Mouse (Mus musculus): ENCODE measurements around the gene Taldo1. TPM values are rescaled to one million over a fixed set of nuclear protein-coding genes. Genes with fewer than 3 reads are reported as not detected.
"Not testable (repeated sequence)": the region's sequence is repeated elsewhere in the genome, so short reads cannot be mapped to it uniquely, and the experiment has no call there.

Gene Taldo1
- total RNA-seq, 2 experiments from 2014 or later, result 119 to 121 TPM

DNA sequence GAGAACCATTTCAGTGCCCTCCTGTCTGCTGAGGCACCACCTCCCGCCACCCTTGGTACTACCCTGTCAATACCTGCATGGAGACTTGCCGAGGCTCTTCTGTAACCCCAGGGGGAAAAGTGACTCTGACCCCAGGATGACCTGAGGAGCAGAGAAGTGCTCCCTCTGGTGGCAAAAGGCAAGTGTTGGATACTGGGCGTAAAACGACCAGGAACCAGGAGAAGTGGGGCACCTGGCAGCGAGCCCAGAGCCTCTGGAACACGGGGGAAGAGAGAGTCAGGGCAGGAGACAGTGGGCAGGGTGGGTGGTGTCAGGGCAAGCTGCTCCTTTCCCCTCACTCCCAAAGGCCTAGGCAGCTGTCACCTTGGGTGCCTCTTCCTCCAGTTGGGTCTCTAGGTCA lies 48.6 kb downstream of the Taldo1 start:
- peak in 1 of 2 experiments; percentile 42 for DNase-seq

DNA sequence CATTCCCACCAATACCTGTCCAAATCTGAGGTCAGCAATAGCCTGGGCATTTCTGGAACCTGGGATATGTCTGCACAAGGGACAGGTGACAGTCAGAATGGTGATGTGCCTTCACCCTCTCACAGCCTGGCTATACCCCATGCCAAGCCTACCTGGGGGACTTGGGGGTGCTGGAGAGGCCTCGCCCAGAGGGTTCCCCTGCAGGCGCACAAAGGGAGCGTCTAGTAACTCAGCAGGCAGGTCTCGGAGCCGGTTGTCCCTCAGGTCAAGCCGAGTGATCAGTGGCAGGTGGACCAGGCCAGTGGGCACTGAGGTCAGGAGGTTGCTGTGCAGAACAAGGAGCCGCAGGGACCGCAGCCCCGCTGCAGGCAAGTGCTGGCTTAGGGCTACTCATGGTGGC lies 49.5 kb downstream of the Taldo1 start:
- no peak for DNase-seq

DNA sequence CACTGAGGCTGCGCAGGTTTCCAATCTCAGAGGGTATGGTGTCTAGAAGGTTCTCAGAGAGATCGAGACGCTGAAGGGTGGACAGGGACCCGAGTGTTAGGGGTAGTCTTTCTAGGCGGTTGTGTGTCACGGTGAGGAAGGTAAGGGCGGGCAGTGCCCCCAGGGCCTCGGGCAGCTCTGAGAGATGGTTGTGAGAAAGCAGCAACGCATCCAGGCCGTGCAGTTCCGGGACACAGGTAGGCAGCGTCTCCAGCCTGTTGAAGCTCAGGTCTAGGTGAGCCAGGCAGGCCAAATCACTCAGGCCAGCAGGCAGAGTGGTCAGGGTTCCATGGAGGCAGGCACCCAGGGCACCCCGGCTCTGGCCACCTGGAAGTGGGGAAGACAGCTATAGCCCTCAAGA lies 50.2 kb downstream of the Taldo1 start:
- DNase-seq, result no peak

DNA sequence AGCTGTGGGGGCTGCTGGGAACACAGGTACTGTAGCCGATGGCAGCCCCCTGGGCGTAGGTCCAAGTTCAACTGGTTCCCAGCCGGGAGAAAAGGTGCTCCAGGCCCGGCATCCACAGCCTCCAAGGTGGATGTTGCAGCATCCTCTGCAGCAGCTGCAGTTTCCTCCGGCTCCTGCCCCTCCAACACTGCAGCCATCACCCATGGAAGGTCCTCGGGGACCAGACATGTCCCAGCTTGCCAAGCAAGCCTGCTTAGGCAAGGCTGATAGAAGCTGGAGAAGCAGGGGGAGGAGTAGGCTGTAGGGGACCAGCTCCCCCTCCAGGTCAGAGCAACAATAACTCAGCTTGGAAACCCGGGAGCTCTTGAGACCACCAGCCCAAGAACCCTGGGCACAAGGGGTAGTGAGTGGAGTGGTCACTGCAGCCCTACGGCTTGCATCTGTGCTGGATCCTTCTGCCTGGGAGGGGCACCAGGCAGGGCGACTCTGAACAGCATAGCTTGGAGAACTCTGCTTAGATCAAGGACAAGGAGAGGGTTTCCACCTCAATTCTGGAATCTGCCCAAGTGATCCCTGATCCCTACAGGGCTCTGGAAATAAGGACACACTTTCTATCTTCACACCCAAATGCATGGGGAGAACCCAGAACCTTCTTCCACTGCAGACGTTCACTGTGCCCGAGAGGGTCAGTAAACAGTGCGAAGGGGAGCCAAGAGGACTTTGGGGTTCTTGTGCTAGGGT lies 51.3 kb downstream of the Taldo1 start:
- no peak for DNase-seq

DNA sequence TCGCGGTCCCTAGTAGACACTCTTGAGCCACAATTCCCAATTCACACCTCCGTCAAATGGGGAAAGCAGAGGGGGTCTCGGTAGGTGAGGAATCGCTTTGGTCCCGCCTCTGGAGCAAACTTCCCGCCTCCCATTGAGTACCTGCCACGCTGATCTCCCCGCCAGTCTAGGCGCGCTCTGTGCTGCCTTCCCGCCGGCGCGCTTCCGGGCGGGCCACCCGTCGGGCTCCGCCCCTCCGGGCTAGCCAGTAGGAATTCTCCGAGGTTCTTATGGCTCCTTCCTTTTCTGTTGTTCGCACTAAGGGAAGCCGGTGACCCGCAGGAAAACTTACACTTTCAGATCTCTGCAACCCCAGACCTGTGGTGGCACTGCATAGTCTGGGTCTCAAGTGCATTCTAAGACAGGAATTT lies 51.8 kb downstream of the Taldo1 start, which contains the start of gene Pidd1:
Gene Pidd1, minus strand, starts transcription at position 198 of the 410 bp plus-strand sequence.
- DNase-seq, result no peak

DNA sequence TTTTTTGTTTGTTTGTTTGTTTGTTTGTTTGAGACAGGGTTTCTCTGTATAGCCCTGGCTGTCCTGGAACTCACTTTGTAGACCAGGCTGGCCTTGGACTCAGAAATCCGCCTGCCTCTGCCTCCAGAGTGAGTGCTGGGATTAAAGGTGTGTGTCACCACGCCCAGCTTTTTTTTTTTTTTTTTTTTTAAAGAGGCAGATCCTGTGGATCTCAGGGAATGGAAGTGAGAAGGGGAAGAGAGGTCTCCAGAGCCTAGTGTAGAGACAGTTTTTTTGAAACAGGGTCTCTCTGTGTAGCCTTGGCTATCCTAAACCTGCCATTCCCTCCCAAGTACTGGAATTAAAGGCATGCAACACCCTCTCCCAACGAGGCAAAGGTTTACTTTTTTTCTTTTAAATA lies 54.4 kb downstream of the Taldo1 start:
- not testable (repeated sequence) for DNase-seq

DNA sequence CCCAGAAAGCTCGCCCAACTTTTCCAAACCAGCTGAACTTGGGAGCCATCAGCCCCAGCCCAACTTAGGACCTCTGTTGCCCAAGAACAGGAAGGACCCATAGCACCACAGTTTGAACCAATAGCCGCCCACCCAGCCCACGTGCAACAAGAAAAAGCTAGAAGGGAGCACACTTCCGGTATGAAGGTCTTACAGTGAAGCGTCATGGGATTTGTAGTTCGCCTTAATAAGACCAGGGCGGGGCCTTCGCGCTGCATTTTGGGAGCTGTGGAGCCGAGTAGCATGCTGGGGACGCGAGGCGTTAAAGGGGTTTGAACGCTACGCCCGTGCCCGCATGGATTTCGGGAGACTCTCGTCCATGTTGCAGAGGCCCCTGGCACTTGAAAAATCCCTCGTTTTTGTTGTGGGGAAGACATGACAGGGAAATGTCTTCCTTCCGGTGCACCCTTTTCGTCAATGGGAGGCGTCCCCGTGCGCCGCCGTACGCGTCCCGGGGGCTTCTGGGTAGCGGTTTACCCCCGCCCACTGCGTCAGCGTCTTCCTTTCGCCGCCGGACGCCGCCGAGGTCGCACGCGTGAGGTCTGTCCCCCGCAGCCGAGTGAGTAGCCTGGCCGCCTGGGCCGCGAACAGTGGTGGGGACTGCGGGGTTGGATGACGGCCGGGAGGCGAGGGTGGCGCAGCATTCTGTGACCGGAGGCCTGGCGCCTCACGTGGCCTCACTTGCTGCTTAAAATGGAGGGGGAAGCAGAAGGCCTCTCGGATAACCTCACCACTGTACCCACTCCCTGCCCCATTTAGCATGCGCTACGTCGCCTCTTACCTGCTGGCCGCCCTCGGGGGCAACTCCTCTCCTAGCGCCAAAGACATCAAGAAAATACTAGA lies 55.4 kb downstream of the Taldo1 start, which contains the start of gene Rplp2:
Gene Rplp2, plus strand, starts transcription at position 261 of the 882 bp plus-strand sequence.
- peak; percentile 96 to 97 for DNase-seq

DNA sequence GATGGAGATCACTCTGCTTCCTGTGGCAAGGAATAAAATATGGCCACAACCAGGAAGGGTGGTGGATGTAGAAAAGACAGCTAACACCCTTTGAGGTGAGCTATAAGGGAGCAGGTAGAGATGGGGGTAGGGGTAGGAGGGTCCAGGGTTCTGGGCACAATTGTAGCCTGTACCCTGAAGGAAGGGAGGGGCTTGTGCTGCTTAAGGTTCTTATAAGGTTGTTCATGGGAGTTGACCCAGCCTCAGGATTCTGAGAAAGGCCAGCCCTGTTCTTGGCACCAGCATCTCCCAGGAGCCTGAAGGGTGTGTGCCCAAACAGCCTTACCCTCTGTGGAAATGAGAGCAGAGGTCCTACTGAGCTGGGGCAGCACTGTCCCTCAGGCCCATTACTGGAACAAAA lies 59.9 kb downstream of the Taldo1 start:
- no peak for DNase-seq

Other genes with a start within 250 kb of the Taldo1 start
- gene Rnh1, start 219.3 kb upstream of the Taldo1 start, total RNA-seq (2021), result 10 to 100 TPM; 36.1 to 40.2 TPM
- 100 to 1,000 TPM; 209 to 213 TPM for gene Hras, start 198.2 kb upstream of the Taldo1 start, total RNA-seq (2021)
- gene Lrrc56, start 198.0 kb upstream of the Taldo1 start, total RNA-seq (2021), result 1 to 10 TPM; 4.5 to 5.9 TPM
- not detected for gene Lmntd2, start 178.1 kb upstream of the Taldo1 start, total RNA-seq (2021)
- under 1 TPM; 0.73 to 0.82 TPM for gene Rassf7, start 176.3 kb upstream of the Taldo1 start, total RNA-seq (2021)
- gene Phrf1, start 163.4 kb upstream of the Taldo1 start, total RNA-seq (2021), result 10 to 100 TPM; 79.9 to 86.9 TPM
- gene Irf7, start 125.7 kb upstream of the Taldo1 start, total RNA-seq (2021), result 1 to 10 TPM in 1 of 2 experiments, under 1 TPM in 1; 0.51 to 1.2 TPM
- gene Cdhr5, start 115.4 kb upstream of the Taldo1 start, total RNA-seq (2021), result not detected
- gene Sct, start 113.1 kb upstream of the Taldo1 start, total RNA-seq (2021), result not detected
- gene Drd4, start 100.2 kb upstream of the Taldo1 start, total RNA-seq (2021), result under 1 TPM in 1 of 2 experiments, not detected in 1; 0.18 TPM
- gene Deaf1, start 64.5 kb upstream of the Taldo1 start, total RNA-seq (2021), result 10 to 100 TPM; 79.4 to 82.5 TPM
- 10 to 100 TPM; 32.4 to 34.3 TPM for gene Tmem80, start 64.5 kb upstream of the Taldo1 start, total RNA-seq (2021)
- 1 to 10 TPM; 4.6 to 5.8 TPM for gene Eps8l2, start 53.3 kb upstream of the Taldo1 start, total RNA-seq (2021)
- 10 to 100 TPM; 42.2 to 48.4 TPM for gene Gatd1, start 21.9 kb downstream of the Taldo1 start, total RNA-seq (2021)
- gene Cend1, start 37.3 kb downstream of the Taldo1 start, total RNA-seq (2021), result 100 to 1,000 TPM; 250 to 269 TPM
- 100 to 1,000 TPM; 319 to 341 TPM for gene Slc25a22, start 45.7 kb downstream of the Taldo1 start, total RNA-seq (2021)
- gene Pidd1, start 51.8 kb downstream of the Taldo1 start, total RNA-seq (2021), result 1 to 10 TPM in 1 of 2 experiments, under 1 TPM in 1; 0.66 to 1.1 TPM
- gene Rplp2, start 55.2 kb downstream of the Taldo1 start, total RNA-seq (2021), result 100 to 1,000 TPM; 556 TPM
- gene Pnpla2, start 63.0 kb downstream of the Taldo1 start, total RNA-seq (2021), result 10 to 100 TPM; 17.7 to 27.0 TPM
- gene Cracr2b, start 68.9 kb downstream of the Taldo1 start, total RNA-seq (2021), result 1 to 10 TPM; 3.9 to 6.0 TPM
- gene Cd151, start 75.2 kb downstream of the Taldo1 start, total RNA-seq (2021), result 10 to 100 TPM; 21.4 to 21.5 TPM
- gene Polr2l, start 82.9 kb downstream of the Taldo1 start, total RNA-seq (2021), result 10 to 100 TPM; 42.8 to 44.9 TPM
- gene Tspan4, start 83.0 kb downstream of the Taldo1 start, total RNA-seq (2021), result 10 to 100 TPM; 13.1 to 13.7 TPM
- 10 to 100 TPM; 73.0 to 73.3 TPM for gene Chid1, start 147.7 kb downstream of the Taldo1 start, total RNA-seq (2021)
- gene Ap2a2, start 170.0 kb downstream of the Taldo1 start, total RNA-seq (2021), result 100 to 1,000 TPM; 231 to 245 TPM

Measured in layer of hippocampus, postnatal 36 days (tissue).